Mouse (Mus musculus) retina, embryonic 14.5 days (tissue): Measurements from ENCODE around the gene Zbtb7b.

ENCODE experiments used
- DNase-seq: peaks from one replicate; pipeline ENCODE4 v3.0.0-alpha.2; 2015; ENCODE audit warnings: low spot score

Zbtb7b gene

GRCm38 (mm10) chr3:89418170-89418860, 23.7 kb upstream of the Zbtb7b start, which contains the start of the genes Cks1b and Shc1:
Gene Cks1b, minus strand, starts transcription at chr3:89418383.
Gene Shc1, plus strand, starts transcription at chr3:89418443.
- peak; percentile 97 for DNase-seq

GRCm38 (mm10) chr3:89417840-89418169, 23.2 kb upstream of the Zbtb7b start:
- DNase-seq: no peak

GRCm38 (mm10) chr3:89417131-89417530, 22.6 kb upstream of the Zbtb7b start:
- DNase-seq: no peak

- no peak for DNase-seq
Measured at GRCm38 (mm10) chr3:89416158-89416557, 21.6 kb upstream of the Zbtb7b start.

- peak; percentile 100 for DNase-seq
Measured at GRCm38 (mm10) chr3:89411490-89412393, 17.2 kb upstream of the Zbtb7b start, which contains the start of gene Flad1. Gene Flad1, minus strand, starts transcription at chr3:89411870.

- no peak for DNase-seq
Measured at GRCm38 (mm10) chr3:89410864-89411263, 16.3 kb upstream of the Zbtb7b start.

- DNase-seq: no peak
Measured at GRCm38 (mm10) chr3:89409701-89410100, 15.1 kb upstream of the Zbtb7b start.

GRCm38 (mm10) chr3:89408448-89408847, 13.9 kb upstream of the Zbtb7b start:
- no peak for DNase-seq

- DNase-seq: no peak
Measured at GRCm38 (mm10) chr3:89406887-89407286, 12.3 kb upstream of the Zbtb7b start.

- DNase-seq: no peak
Measured at GRCm38 (mm10) chr3:89402693-89403092, 8.1 kb upstream of the Zbtb7b start, which contains the start of gene Lenep. Gene Lenep, minus strand, starts transcription at chr3:89402793.

- DNase-seq: no peak
Measured at GRCm38 (mm10) chr3:89401329-89401728, 6.8 kb upstream of the Zbtb7b start.

GRCm38 (mm10) chr3:89396654-89397005, 2.1 kb upstream of the Zbtb7b start:
- no peak for DNase-seq

GRCm38 (mm10) chr3:89395806-89396653, 1.5 kb upstream of the Zbtb7b start:
- DNase-seq: peak; percentile 87

GRCm38 (mm10) chr3:89395419-89395805, 836 bp upstream of the Zbtb7b start:
- DNase-seq: no peak

- DNase-seq: peak; percentile 93
Measured at GRCm38 (mm10) chr3:89394894-89395256, 299 bp upstream of the Zbtb7b start.

- DNase-seq: peak; percentile 96
Measured at GRCm38 (mm10) chr3:89393605-89394004, 971 bp downstream of the Zbtb7b start.

- peak; percentile 29 for DNase-seq
Measured at GRCm38 (mm10) chr3:89392871-89393311, 1.7 kb downstream of the Zbtb7b start.

GRCm38 (mm10) chr3:89391663-89392511, 2.7 kb downstream of the Zbtb7b start:
- peak; percentile 66 for DNase-seq

GRCm38 (mm10) chr3:89390699-89391662, 3.6 kb downstream of the Zbtb7b start:
- peak; percentile 13 for DNase-seq

GRCm38 (mm10) chr3:89390111-89390515, 4.5 kb downstream of the Zbtb7b start:
- DNase-seq: no peak
